Comparison of ENCODE assay signal across 9 mouse cellular contexts in genomic region chr2:134785970-134786855, GRCm38 (mm10). TPM values are rescaled to one million over a fixed set of nuclear protein-coding genes. Genes with fewer than 3 reads are reported as not detected.
DNase-seq lines count a peak whose midpoint lies in the region; ATAC-seq and TF ChIP-seq lines count a peak whose summit lies in the region.
"Had no signal": no experiment of that assay in that cellular context is flagged by ENCODE, and none has a peak within 500 bp of the region (broad histone marks: within the 10 kb centered on the region; RNA-seq: fewer than 3 reads in every experiment).

Gene Plcb1, plus strand, starts transcription at chr2:134786067.

- no peaks in the 10 kb centered on the region for H3K9me3 ChIP-seq in forebrain, embryonic 15.5 days
- no peaks in the 10 kb centered on the region for H3K9me3 ChIP-seq in liver, embryonic 14.5 days (ENCODE audit: control insufficient read depth, low read length)
- H3K9me3 ChIP-seq in stomach, embryonic 14.5 days (ENCODE audit: control insufficient read depth, low read depth, low read length): peaks cover 3% of the 10 kb centered on the region; the same call in 1 of the 2 replicates

- H3K4me2 ChIP-seq in forebrain, embryonic 15.5 days (replicated peaks): peak within 1 kb of the TSS; percentile 86
- H3K4me2 ChIP-seq in liver, embryonic 14.5 days (ENCODE audit: low read depth): peak within 1 kb of the TSS; percentile 29
- H3K4me2 ChIP-seq in stomach, embryonic 14.5 days (replicated peaks; ENCODE audit: low read depth, low read length): peak within 1 kb of the TSS; percentile 54

- ATAC-seq in forebrain, embryonic 15.5 days (replicated peaks): peak; percentile 98
- peak; percentile 80 for ATAC-seq in liver, embryonic 14.5 days (ENCODE audit: insufficient read depth)
- ATAC-seq in stomach, embryonic 14.5 days (ENCODE audit: insufficient number of reproducible peaks, insufficient read depth, low FRiP score, low read depth): peak; percentile 95

- H3K4me3 ChIP-seq in C2C12 (ENCODE audit: insufficient read depth, poor library complexity, severe bottlenecking): peak within 1 kb of the TSS; percentile 37
- H3K4me3 ChIP-seq in forebrain, embryonic 15.5 days: peak within 1 kb of the TSS; percentile 69
- H3K4me3 ChIP-seq in liver, embryonic 14.5 days (ENCODE audit: insufficient read depth in 1 of 2, low read depth in 2 of 2, low read length in 2 of 2): peak within 1 kb of the TSS; percentile 31 to 55
- H3K4me3 ChIP-seq in stomach, embryonic 14.5 days (ENCODE audit: low read depth, low read length): peak within 1 kb of the TSS; percentile 74

- H3ac ChIP-seq in C2C12 (ENCODE audit: control insufficient read depth, insufficient read length, low read depth): peak within 1 kb of the TSS; percentile 76

- WGBS in forebrain, embryonic 15.5 days: under 1% methylated on average over 77 of the region's 88 CpGs
- under 1% methylated on average over 85 of the region's 88 CpGs for WGBS in large intestine, adult 2 months
- WGBS in liver, embryonic 14.5 days (ENCODE audit: insufficient replicate concordance): under 1% methylated on average over 88 of the region's 88 CpGs
- WGBS in stomach, embryonic 14.5 days: under 1% methylated on average over 76 of the region's 88 CpGs

- intact Hi-C loops in heart, postnatal 10 days (cut with DNase I): loop anchor here (1.0 to 5.0 kb wide), 7 partner anchors 105 to 544 kb away; no protein-coding TSS in a partner anchor

- no peak for TF ChIP-seq EP300 in liver, embryonic 14.5 days (IDR thresholded peaks at IDR 0.05; ENCODE audit: low read depth)

- H3K27me3 ChIP-seq in C2C12 (ENCODE audit: control insufficient read depth, insufficient read depth, insufficient read length): no peaks in the 10 kb centered on the region
- H3K27me3 ChIP-seq in forebrain, embryonic 15.5 days: no peaks in the 10 kb centered on the region
- H3K27me3 ChIP-seq in liver, embryonic 14.5 days (ENCODE audit: control insufficient read depth, insufficient read depth, low read length): peaks cover 3% of the 10 kb centered on the region; the same call in 1 of the 2 replicates
- no peaks in the 10 kb centered on the region for H3K27me3 ChIP-seq in stomach, embryonic 14.5 days (ENCODE audit: control insufficient read depth, insufficient read depth, low read length)
- H3K27me3 ChIP-seq: CH12.LX had no signal

- H3K27ac ChIP-seq in forebrain, embryonic 15.5 days (replicated peaks): peak within 1 kb of the TSS; percentile 84
- no peak within 1 kb of the TSS for H3K27ac ChIP-seq in liver, embryonic 14.5 days
- peak within 1 kb of the TSS; percentile 55; the same call in 1 of the 2 replicates for H3K27ac ChIP-seq in stomach, embryonic 14.5 days (ENCODE audit: low read length)

- H3K79me3 ChIP-seq in C2C12 (ENCODE audit: low read depth): no peaks in the 10 kb centered on the region

- peak; percentile 87 for DNase-seq in cerebellum, adult 11-12 months
- peak; percentile 87 to 89 for DNase-seq in heart, postnatal 10 days
- DNase-seq in large intestine, adult 2 months (ENCODE audit: low read depth, low spot score): peak; percentile 10
- peak; percentile 22 to 27 (median 23) for DNase-seq in liver, embryonic 14.5 days (ENCODE audit: low read depth in 3 of 3, low spot score in 3 of 3)
- DNase-seq in neural tube, embryonic 10.5 days (ENCODE audit: extremely low spot score, low spot score): peak; percentile 88

- peaks cover 16% of the 10 kb centered on the region for H3K4me1 ChIP-seq in forebrain, embryonic 15.5 days
- no peaks in the 10 kb centered on the region for H3K4me1 ChIP-seq in liver, embryonic 14.5 days (replicated peaks; ENCODE audit: control insufficient read depth in 2 of 2, insufficient read depth in 2 of 2, low read length in 1 of 2)
- H3K4me1 ChIP-seq in stomach, embryonic 14.5 days (ENCODE audit: control insufficient read depth, insufficient read depth, low read length): no peaks in the 10 kb centered on the region

- no peaks in the 10 kb centered on the region for H3K36me3 ChIP-seq in C2C12 (ENCODE audit: control insufficient read depth, insufficient read depth)
- H3K36me3 ChIP-seq in forebrain, embryonic 15.5 days: no peaks in the 10 kb centered on the region
- H3K36me3 ChIP-seq in liver, embryonic 14.5 days (replicated peaks; ENCODE audit: control insufficient read depth, insufficient read depth, low read depth): no peaks in the 10 kb centered on the region
- no peaks in the 10 kb centered on the region for H3K36me3 ChIP-seq in stomach, embryonic 14.5 days (ENCODE audit: control insufficient read depth, insufficient read depth, low read length)

- peak; percentile 96 for TF ChIP-seq CTCF in C2C12 (IDR thresholded peaks at IDR 0.05; ENCODE audit: control insufficient read depth, insufficient read depth, insufficient read length)
- TF ChIP-seq CTCF in liver, embryonic 14.5 days (IDR thresholded peaks at IDR 0.05; ENCODE audit: low read depth): peak; percentile 71

- H3K9ac ChIP-seq in forebrain, embryonic 15.5 days (replicated peaks): peak within 1 kb of the TSS; percentile 76
- no peak within 1 kb of the TSS for H3K9ac ChIP-seq in liver, embryonic 14.5 days (replicated peaks)
- H3K9ac ChIP-seq in stomach, embryonic 14.5 days (replicated peaks; ENCODE audit: low read depth, low read length): peak within 1 kb of the TSS; percentile 76

- H3K79me2 ChIP-seq in C2C12 (ENCODE audit: control insufficient read depth, insufficient read depth): no peaks in the 10 kb centered on the region

TF ChIP-seq in C2C12, 6 proteins besides CTCF, POLR2A, EP300 and RAD21:
- TF ChIP-seq MYOD1 (IDR thresholded peaks at IDR 0.05; ENCODE audit: control insufficient read depth, insufficient read length, low read depth) (no peak), MYOG (IDR thresholded peaks at IDR 0.05; ENCODE audit: control insufficient read depth, extremely low read depth, insufficient read length) (no peak), FOSL1 (IDR thresholded peaks at IDR 0.05; ENCODE audit: insufficient read depth, low read length, poor library complexity, severe bottlenecking) (no peak), USF1 (IDR thresholded peaks at IDR 0.05; ENCODE audit: low read depth) (no peak), MAX (IDR thresholded peaks at IDR 0.05) (no peak), CEBPB (IDR thresholded peaks at IDR 0.05; ENCODE audit: low read depth) (no peak)

RNA-seq across cellular contexts. Expression of gene Plcb1, which starts in this region (rescaled TPM):
- polyA plus RNA-seq in C2C12 (2012; fragmentation: generic; extraction: Trizol): 0.55 TPM
- 45.8 and 50.4 TPM in 2 replicates for polyA plus RNA-seq in forebrain, embryonic 15.5 days (2015; fragmentation: Nextera tagmentation; extraction: Ambion mirVana)
- total RNA-seq in heart, postnatal 10 days (2021): 1 to 10 TPM; 8.5 to 9.3 TPM
- polyA plus RNA-seq in large intestine, adult 2 months (2012; rRNA removed): 0.68 and 1.1 TPM in 2 replicates
- polyA plus RNA-seq in liver, embryonic 14.5 days (2012; rRNA removed): 0.43 and 0.56 TPM in 2 replicates
- 1.7 and 3.0 TPM in 2 replicates for polyA plus RNA-seq in liver, embryonic 14.5 days (2014; fragmentation: Nextera tagmentation; extraction: Ambion mirVana)
- 23.7 and 25.3 TPM in 2 replicates for polyA plus RNA-seq in stomach, embryonic 14.5 days (2014; fragmentation: Nextera tagmentation; extraction: Ambion mirVana)
- total RNA-seq: CH12.LX had no signal

Comparison
In these comparisons a context has a peak if more than half of its experiments do, and no peak if none do; other contexts are left out.
1. DNase-seq: peak in every context shown above with its lines; median percentile 88 in heart, postnatal 10 days; 88 in neural tube, embryonic 10.5 days; 87 in cerebellum, adult 11-12 months; 23 in liver, embryonic 14.5 days; 10 in large intestine, adult 2 months.
2. H3K4me2 ChIP-seq: peak in every context shown above with its lines; median percentile 86 in forebrain, embryonic 15.5 days; 54 in stomach, embryonic 14.5 days; 29 in liver, embryonic 14.5 days.